Mouse (Mus musculus) embryo, embryonic 11.5 days (tissue): ENCODE results near the gene Zfp609.
A peak's percentile ranks its signal among the peaks of the same experiment; 100 is the strongest.

Source experiments
- DNase-seq: peaks from one replicate; pipeline ENCODE4 v3.0.0-alpha.2; 2012; ENCODE audit warnings: low read depth, low spot score

The Zfp609 gene

DNA sequence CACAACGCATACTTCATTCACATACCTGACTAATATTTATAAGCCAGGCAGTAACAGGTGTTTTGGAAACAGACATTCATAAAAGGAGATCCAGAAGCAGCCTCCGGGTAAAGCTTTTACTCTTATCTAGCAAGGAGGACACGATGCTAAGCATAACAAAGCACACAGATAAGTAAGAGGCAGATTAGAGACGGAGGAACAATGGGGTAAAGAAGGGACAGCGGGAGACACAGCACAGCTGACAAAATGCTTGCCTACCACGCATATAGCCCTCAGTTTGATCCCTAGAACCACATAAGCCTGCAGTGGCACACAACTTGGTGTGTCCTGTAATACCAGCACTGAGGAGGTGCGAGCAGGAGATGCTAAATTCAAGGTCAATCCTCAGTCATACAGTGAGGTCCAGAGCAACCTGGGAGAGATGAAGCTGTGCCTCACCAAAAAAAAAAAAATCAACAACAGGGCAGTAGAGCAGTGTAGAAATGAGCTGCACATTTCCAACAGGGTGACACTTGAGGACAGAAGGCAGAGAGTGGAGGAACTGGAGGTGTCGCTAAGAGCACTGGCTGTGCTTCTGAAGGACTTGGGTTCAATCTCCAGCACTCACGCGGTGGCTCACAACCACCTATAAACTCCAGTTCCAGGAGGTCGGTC is 56.2 kb downstream of the Zfp609 start:
- no peak for DNase-seq

DNA sequence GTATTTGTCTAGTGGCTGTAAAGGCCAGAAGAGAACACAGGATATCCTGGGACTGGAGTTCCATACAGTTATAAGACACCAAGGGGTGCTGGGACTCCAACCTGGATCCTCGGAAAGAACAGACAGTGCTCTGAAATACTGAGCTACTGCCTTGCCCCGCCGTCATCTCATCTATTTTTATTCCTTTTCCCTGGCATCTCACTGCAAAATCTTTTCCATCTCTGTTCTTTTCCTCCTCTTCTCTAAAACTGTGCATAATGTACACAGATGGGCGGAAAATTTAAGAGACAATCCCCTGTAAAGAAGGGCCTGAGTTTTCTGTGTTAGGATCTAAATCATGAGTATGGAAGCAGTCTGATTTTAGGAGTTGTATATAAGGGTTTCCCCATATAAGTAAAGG is 64.6 kb downstream of the Zfp609 start:
- no peak for DNase-seq

GRCm38 (mm10) chr9:65759992-65760391 is 67.4 kb downstream of the Zfp609 start:
- DNase-seq = no peak

GRCm38 (mm10) chr9:65759256-65759655 is 68.1 kb downstream of the Zfp609 start:
- DNase-seq = no peak

DNA sequence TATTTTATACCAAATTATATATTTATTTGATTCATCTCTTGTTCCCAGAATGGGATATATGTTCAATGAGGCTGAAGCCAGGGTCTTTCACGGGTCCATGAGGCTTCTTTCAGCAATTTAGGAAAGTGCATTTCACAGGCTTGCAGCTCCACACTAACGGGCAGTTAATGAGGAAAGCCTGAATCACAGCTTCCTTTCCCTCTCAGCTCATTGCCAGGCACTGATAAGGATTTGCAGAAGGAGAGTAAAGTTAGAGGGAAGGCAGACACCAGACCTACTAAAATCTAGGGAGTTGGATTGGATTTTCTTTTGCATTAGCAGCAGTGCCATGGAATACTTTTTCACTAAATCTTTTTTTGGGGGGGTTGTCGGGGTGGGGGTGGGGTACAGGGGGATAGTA is 69.5 kb downstream of the Zfp609 start:
- DNase-seq = no peak

GRCm38 (mm10) chr9:65755673-65756375 is 71.5 kb downstream of the Zfp609 start:
- no peak for DNase-seq

GRCm38 (mm10) chr9:65755164-65755563 is 72.2 kb downstream of the Zfp609 start:
- no peak for DNase-seq

DNA sequence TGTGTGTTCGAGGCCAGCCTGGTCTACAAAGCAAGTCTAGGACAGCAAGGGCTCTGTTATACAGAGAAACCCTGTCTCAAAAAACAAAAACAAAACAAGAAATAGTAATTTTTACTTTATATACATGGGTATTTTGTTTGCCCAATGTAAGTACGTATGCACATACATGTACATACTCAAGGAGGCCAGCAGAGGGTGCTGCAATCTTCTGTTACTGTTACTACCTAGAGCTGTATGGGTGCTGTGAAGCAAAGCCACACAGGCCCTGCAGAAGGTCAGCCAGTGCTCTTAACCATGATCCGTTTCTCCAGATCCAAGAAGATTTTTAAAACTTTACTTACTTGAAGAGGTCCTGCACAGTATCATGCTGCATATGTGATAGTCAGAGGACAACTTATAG is 74.7 kb downstream of the Zfp609 start:
- DNase-seq = no peak

GRCm38 (mm10) chr9:65751906-65752305 is 75.5 kb downstream of the Zfp609 start:
- DNase-seq = no peak

DNA sequence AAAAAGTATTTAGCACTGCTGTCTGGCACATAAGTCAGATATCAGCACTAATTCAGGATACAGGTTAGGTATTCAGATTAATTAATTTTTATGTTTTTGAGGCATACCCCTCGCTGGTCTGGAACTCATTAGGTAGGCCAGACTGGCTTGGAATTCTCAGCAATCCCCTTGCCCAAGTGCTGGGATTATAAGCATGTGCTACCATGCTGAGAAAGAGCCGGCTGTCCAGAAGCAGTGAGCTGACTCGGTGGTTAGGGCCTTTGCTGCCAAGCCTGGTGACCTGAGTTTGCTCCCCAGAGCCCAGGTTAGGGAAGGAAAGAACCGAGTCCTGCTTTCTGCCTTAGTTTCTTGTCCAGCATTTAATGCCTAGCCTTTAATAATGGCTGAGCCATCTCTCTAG is 79.3 kb downstream of the Zfp609 start:
- no peak for DNase-seq

DNA sequence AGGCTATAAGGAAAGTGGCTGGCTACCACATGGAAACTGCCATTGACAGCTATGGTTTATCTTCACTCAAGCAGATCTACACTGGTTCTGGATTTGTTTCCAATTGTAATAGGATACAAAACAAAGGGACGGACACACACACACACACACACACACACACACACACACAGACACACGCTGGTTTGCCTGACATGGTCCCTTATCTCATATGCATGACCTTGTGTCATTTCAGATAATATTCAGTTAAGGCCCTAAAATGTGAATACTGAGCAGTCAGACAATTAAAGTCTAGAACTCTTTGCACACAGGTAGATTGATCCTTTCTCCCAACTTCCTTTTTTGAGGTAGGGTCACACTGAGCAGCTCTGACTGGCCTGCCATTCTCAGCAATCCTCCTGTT is 80.9 kb downstream of the Zfp609 start:
- no peak for DNase-seq

- DNase-seq = no peak
These were observed 81.9 kb downstream of the Zfp609 start for GRCm38 (mm10) chr9:65745456-65745855.

- DNase-seq = peak; percentile 38
These were observed 82.9 kb downstream of the Zfp609 start for GRCm38 (mm10) chr9:65744171-65745082.

- DNase-seq = no peak
These were observed 83.6 kb downstream of the Zfp609 start for GRCm38 (mm10) chr9:65743809-65744170.

- DNase-seq = no peak
These were observed 84.0 kb downstream of the Zfp609 start for GRCm38 (mm10) chr9:65743322-65743721.

GRCm38 (mm10) chr9:65742777-65743176 is 84.6 kb downstream of the Zfp609 start:
- DNase-seq = no peak

DNA sequence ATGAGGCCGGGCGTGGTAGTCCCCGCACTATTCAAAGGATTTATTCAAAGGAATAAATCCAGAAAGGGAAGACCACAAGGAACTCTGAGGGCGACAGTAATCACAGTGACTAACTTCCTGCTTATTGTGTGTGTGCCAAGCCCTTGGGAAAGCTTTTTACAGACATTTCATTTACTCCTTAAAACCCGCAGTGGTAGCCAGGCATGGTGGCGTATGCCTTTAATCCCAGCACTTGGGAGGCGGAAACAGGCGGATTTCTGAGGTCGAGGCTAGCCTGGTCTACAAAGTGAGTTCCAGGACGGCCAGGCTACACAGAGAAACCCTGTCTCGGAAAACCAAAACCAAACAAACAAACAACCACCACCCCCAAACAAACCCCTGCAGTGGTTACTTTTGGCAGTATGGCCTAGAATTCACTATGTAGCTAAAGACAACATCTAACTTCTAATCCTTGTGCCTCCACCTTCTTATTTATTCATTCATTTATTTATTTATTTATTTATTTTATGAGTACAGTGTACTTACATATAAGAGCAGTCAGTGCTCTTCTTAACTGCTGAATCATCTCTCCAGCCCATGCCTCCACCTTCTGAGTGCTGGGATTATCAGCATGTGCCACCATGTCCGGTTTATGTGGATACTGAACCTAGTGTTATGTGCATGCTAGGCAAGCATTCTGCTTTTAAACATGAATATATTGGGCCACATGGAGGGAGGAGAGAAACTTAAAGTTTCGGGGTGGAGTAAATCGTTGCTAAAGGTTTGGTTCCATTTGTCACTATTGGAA is 86.1 kb downstream of the Zfp609 start:
- no peak for DNase-seq

DNA sequence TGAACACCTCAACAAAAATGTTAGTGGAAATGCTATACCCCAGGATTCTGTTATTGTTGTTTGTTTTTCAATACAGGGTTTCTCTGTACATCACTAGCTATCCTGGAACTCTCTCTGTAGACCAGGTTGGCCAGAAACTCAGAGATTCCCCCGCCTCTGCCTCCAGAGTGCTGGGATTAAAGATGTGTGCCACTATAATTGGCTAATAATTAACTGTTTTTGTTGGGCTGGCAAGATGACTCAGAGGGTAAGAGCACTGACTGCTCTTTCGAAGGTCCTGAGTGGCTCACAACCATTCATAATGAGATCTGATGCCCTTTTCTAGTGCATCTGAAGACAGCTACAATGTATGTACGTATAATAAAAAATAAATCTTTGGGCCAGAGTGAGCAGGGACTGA is 92.4 kb downstream of the Zfp609 start:
- no peak for DNase-seq

- no peak for DNase-seq
These were observed 98.8 kb downstream of the Zfp609 start for GRCm38 (mm10) chr9:65728588-65728987.

DNA sequence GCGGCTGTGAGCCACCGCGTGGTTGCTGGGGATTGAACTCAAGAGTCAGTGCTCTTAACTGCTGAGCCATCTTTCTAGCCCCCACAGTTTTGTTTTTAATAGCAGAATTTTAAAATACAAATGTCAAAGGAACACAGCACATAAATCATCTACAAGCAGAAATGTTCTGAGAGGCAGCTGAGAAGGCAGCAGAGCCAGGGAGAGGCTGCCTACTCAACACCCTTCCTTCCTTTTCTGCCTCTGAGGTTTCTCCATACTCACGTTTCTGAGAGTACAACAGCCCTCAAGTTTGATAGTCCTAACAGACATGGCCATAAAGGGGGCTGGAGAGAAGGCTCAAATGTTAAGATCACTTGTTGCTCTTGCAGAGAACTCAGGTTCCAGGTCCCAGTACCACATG is 99.9 kb downstream of the Zfp609 start:
- no peak for DNase-seq

DNA sequence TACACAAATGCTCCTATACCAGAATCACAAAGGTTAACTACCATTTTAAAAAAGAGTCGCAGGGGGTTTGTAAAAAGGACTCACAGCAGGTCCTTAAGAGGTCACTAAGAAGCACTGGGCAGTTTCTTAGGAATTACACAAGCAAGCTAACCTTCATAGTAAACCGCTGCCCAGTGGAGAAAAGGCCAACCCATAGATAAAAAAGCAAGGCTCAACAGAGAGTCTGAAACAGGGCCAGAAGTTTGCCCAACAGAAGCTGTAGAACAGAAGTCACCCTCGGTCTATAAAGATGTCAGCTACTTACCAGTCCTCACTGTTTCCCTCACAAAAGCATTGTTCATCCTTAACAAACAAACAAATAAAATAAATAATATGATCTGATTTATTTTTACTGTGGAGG is 100.9 kb downstream of the Zfp609 start:
- DNase-seq = no peak

DNA sequence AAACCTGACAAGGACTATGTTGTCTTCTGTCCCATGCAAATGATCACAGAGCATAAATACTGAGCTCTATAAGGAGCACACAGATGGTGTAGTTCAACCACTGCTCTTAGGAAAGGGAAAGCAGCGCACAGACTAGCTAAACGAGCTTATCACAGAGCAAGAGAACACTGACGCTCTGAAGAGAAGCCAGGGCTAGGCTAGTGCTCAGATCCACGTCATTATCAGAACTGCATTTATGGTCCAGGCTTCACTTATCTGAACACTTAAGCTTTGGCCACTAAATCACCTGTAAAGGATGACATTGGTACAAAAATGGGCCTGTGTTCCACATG is 102.1 kb downstream of the Zfp609 start:
- no peak for DNase-seq
